Mouse (Mus musculus): ENCODE measurements at regions not wholly inside any gene's neighbourhood (a gene's known extent, or its start where the extent isn't known, plus 50 kb on each side); places are given as distances from the start of the nearest gene placed in this dataset.

- DNase-seq (ENCODE audit: low read depth, low spot score): no peak
Measured at GRCm38 (mm10) chr10:98650533-98650932, 263.7 kb upstream of the Atp2b1 start.

- DNase-seq (ENCODE audit: low read depth, low spot score): no peak
Measured at GRCm38 (mm10) chr10:98651127-98651526, 263.1 kb upstream of the Atp2b1 start.

GRCm38 (mm10) chr10:98651599-98651998 lies 262.6 kb upstream of the Atp2b1 start:
- no peak for DNase-seq (ENCODE audit: low read depth, low spot score)

- no peak for DNase-seq (ENCODE audit: low read depth, low spot score)
Measured at GRCm38 (mm10) chr10:98652084-98652483, 262.1 kb upstream of the Atp2b1 start.

GRCm38 (mm10) chr10:98660747-98661146 lies 253.5 kb upstream of the Atp2b1 start:
- no peak for DNase-seq (ENCODE audit: low read depth, low spot score)

- no peak for DNase-seq (ENCODE audit: low read depth, low spot score)
Measured at GRCm38 (mm10) chr10:98665936-98666505, 248.2 kb upstream of the Atp2b1 start.

GRCm38 (mm10) chr10:98667728-98668127 lies 246.5 kb upstream of the Atp2b1 start:
- DNase-seq (ENCODE audit: low read depth, low spot score): no peak

- no peak for DNase-seq (ENCODE audit: low read depth, low spot score)
Measured at GRCm38 (mm10) chr10:98674131-98674530, 240.1 kb upstream of the Atp2b1 start.

GRCm38 (mm10) chr10:98676907-98677306 lies 237.3 kb upstream of the Atp2b1 start:
- DNase-seq (ENCODE audit: low read depth, low spot score): no peak

- DNase-seq (ENCODE audit: low read depth, low spot score): no peak
Measured at GRCm38 (mm10) chr10:98678234-98678633, 236.0 kb upstream of the Atp2b1 start.

GRCm38 (mm10) chr10:98682436-98682835 lies 231.8 kb upstream of the Atp2b1 start:
- no peak for DNase-seq (ENCODE audit: low read depth, low spot score)

GRCm38 (mm10) chr10:98684195-98684594 lies 230.0 kb upstream of the Atp2b1 start:
- DNase-seq (ENCODE audit: low read depth, low spot score): peak; percentile 35

GRCm38 (mm10) chr10:98684707-98685106 lies 229.5 kb upstream of the Atp2b1 start:
- no peak for DNase-seq (ENCODE audit: low read depth, low spot score)

GRCm38 (mm10) chr10:98685739-98686138 lies 228.5 kb upstream of the Atp2b1 start:
- DNase-seq (ENCODE audit: low read depth, low spot score): no peak

GRCm38 (mm10) chr10:98686370-98686769 lies 227.8 kb upstream of the Atp2b1 start:
- no peak for DNase-seq (ENCODE audit: low read depth, low spot score)

- no peak for DNase-seq (ENCODE audit: low read depth, low spot score)
Measured at GRCm38 (mm10) chr10:98691816-98692215, 222.4 kb upstream of the Atp2b1 start.

- no peak for DNase-seq (ENCODE audit: low read depth, low spot score)
Measured at GRCm38 (mm10) chr10:98694690-98695370, 219.4 kb upstream of the Atp2b1 start.

- DNase-seq (ENCODE audit: low read depth, low spot score): no peak
Measured at GRCm38 (mm10) chr10:98695371-98695725, 218.9 kb upstream of the Atp2b1 start.

- DNase-seq (ENCODE audit: low read depth, low spot score): no peak
Measured at GRCm38 (mm10) chr10:98697866-98698265, 216.3 kb upstream of the Atp2b1 start.

GRCm38 (mm10) chr10:98699579-98699978 lies 214.6 kb upstream of the Atp2b1 start:
- no peak for DNase-seq (ENCODE audit: low read depth, low spot score)

GRCm38 (mm10) chr10:98700407-98700806 lies 213.8 kb upstream of the Atp2b1 start:
- no peak for DNase-seq (ENCODE audit: low read depth, low spot score)

- no peak for DNase-seq (ENCODE audit: low read depth, low spot score)
Measured at GRCm38 (mm10) chr10:98701285-98701684, 212.9 kb upstream of the Atp2b1 start.

- DNase-seq (ENCODE audit: low read depth, low spot score): no peak
Measured at GRCm38 (mm10) chr10:98702470-98703215, 211.6 kb upstream of the Atp2b1 start.

Measured in embryo, embryonic 11.5 days (tissue).